Mouse (Mus musculus): Measurements from ENCODE around the gene Adcyap1.

The Adcyap1 gene

GRCm38 (mm10) chr17:93198717-93199116, at the start of gene Adcyap1:
Gene Adcyap1, plus strand, starts transcription at chr17:93199017.
- no peak for DNase-seq (ENCODE audit: low spot score in 2 of 2)

- peak; percentile 44 to 45 for DNase-seq (ENCODE audit: low spot score in 2 of 2)
These were observed 40.5 kb upstream of the Adcyap1 start for GRCm38 (mm10) chr17:93158280-93158851.

GRCm38 (mm10) chr17:93169572-93169971, 29.2 kb upstream of the Adcyap1 start:
- DNase-seq (ENCODE audit: low spot score in 2 of 2) = no peak

GRCm38 (mm10) chr17:93196846-93197245, 2.0 kb upstream of the Adcyap1 start:
- no peak for DNase-seq (ENCODE audit: low spot score in 2 of 2)

- DNase-seq (ENCODE audit: low spot score in 2 of 2) = no peak
These were observed 604 bp upstream of the Adcyap1 start for GRCm38 (mm10) chr17:93198213-93198612.

- DNase-seq (ENCODE audit: low spot score in 2 of 2) = peak in 1 of 2 experiments; percentile 14
These were observed 401 bp downstream of the Adcyap1 start for GRCm38 (mm10) chr17:93199218-93199617.

GRCm38 (mm10) chr17:93199747-93200146, 930 bp downstream of the Adcyap1 start:
- peak in 1 of 2 experiments; percentile 8 for DNase-seq (ENCODE audit: low spot score in 2 of 2)

- no peak for DNase-seq (ENCODE audit: low spot score in 2 of 2)
These were observed 1.8 kb downstream of the Adcyap1 start for GRCm38 (mm10) chr17:93200386-93201264.

- DNase-seq (ENCODE audit: low spot score in 2 of 2) = peak in 1 of 2 experiments; percentile 11
These were observed 2.6 kb downstream of the Adcyap1 start for GRCm38 (mm10) chr17:93201265-93201925.

- DNase-seq (ENCODE audit: low spot score in 2 of 2) = peak in 1 of 2 experiments; percentile 10
These were observed 3.6 kb downstream of the Adcyap1 start for GRCm38 (mm10) chr17:93202165-93203075.

GRCm38 (mm10) chr17:93203076-93204031, 4.5 kb downstream of the Adcyap1 start:
- DNase-seq (ENCODE audit: low spot score in 2 of 2) = no peak

GRCm38 (mm10) chr17:93217785-93218184, 19.0 kb downstream of the Adcyap1 start:
- DNase-seq (ENCODE audit: low spot score in 2 of 2) = no peak

- DNase-seq (ENCODE audit: low spot score in 2 of 2) = no peak
These were observed 19.8 kb downstream of the Adcyap1 start for GRCm38 (mm10) chr17:93218640-93219039.

GRCm38 (mm10) chr17:93237355-93237754, 38.5 kb downstream of the Adcyap1 start:
- DNase-seq (ENCODE audit: low spot score in 2 of 2) = no peak
